Mouse (Mus musculus) MEL (cell line): ENCODE measurements around the gene Trp53tg5. TPM values are rescaled to one million over a fixed set of nuclear protein-coding genes. Genes with fewer than 3 reads are reported as not detected.

Experiments
- DNase-seq: peaks from one replicate; pipeline ENCODE4 v3.0.0; 2011; ENCODE audit warnings: low read depth, low spot score
- H3K27ac ChIP-seq: 2 replicates; pipeline ENCODE4 v1.5.1; 2012; ENCODE audit warnings: low read depth, mild to moderate bottlenecking, control low read depth, low read length, moderate library complexity; ENCODE audit not compliant: control insufficient read depth
- H3K27me3 ChIP-seq, 2 experiments: fragments of 150-350 bp in 1 of 2; sonication (generic) in 1 of 2; 2 replicates each; pipeline ENCODE4 v1.6.1; 2012; ENCODE audit warnings: low read length in 2 of 2, mild to moderate bottlenecking in 2 of 2, improper control_type of control experiment in 1 of 2, moderate library complexity in 1 of 2; ENCODE audit not compliant: insufficient read depth in 2 of 2, control insufficient read depth in 1 of 2
- H3K36me3 ChIP-seq, 2 experiments: 2 replicates each; pipeline ENCODE4 v1.6.1; 2012 to 2014; ENCODE audit warnings: low read length in 2 of 2, improper control_type of control experiment in 1 of 2, inconsistent platforms in 1 of 2, mild to moderate bottlenecking in 1 of 2; ENCODE audit not compliant: insufficient read depth in 2 of 2, control insufficient read depth in 1 of 2
- H3K4me1 ChIP-seq, 2 experiments: fragments of 150-350 bp in 1 of 2; sonication (generic) in 1 of 2; 2 replicates each; pipeline ENCODE4 v1.6.1; 2012; ENCODE audit warnings: low read length in 2 of 2, improper control_type of control experiment in 1 of 2, mild to moderate bottlenecking in 1 of 2; ENCODE audit not compliant: insufficient read depth in 2 of 2, control insufficient read depth in 1 of 2
- H3K4me3 ChIP-seq, 2 experiments: fragments of 150-350 bp in 1 of 2; sonication (generic) in 1 of 2; 2 replicates each; pipeline ENCODE4 v1.5.1; 2012; ENCODE audit warnings: low read depth in 2 of 2, low read length in 2 of 2, mild to moderate bottlenecking in 2 of 2, moderate library complexity in 2 of 2, control low read depth in 1 of 2, improper control_type of control experiment in 1 of 2; ENCODE audit not compliant: control insufficient read depth in 1 of 2, insufficient read depth in 1 of 2
- H3K79me2 ChIP-seq: 2 replicates; pipeline ENCODE4 v1.6.1; 2012; ENCODE audit warnings: mild to moderate bottlenecking, low read length, moderate library complexity; ENCODE audit not compliant: control insufficient read depth, poor library complexity, insufficient read depth
- H3K9ac ChIP-seq: 2 replicates; pipeline ENCODE4 v1.6.1; 2012; ENCODE audit warnings: low read depth, mild to moderate bottlenecking, control low read depth, low read length, moderate library complexity; ENCODE audit not compliant: control insufficient read depth, poor library complexity, severe bottlenecking
- H3K9me3 ChIP-seq: fragments of 150-350 bp; sonication (generic); replicated peaks from 2 replicates; pipeline ENCODE4 v1.6.1; 2012; ENCODE audit warnings: mild to moderate bottlenecking, low read length, improper control_type of control experiment, moderate library complexity; ENCODE audit not compliant: insufficient read depth
- BHLHE40 ChIP-seq: IDR thresholded peaks from 2 replicates; pipeline ENCODE4 v1.6.1; 2012; ENCODE audit warnings: low read depth, mild to moderate bottlenecking, inconsistent platforms, low read length, improper control_type of control experiment, borderline replicate concordance
- CTCF ChIP-seq, 3 experiments: IDR thresholded peaks in 2 of 3; conservative IDR thresholded peaks in 1 of 3; 2 replicates each; pipeline ENCODE4 v1.5.1; 2011 to 2012; ENCODE audit warnings: low read length in 3 of 3, low read depth in 2 of 3, mild to moderate bottlenecking in 2 of 3, improper control_type of control experiment in 1 of 3, inconsistent platforms in 1 of 3, mixed read lengths in 1 of 3, moderate library complexity in 1 of 3; ENCODE audit not compliant: control insufficient read depth in 1 of 3, insufficient read depth in 1 of 3, poor library complexity in 1 of 3, severe bottlenecking in 1 of 3
- EP300 ChIP-seq, 2 experiments: IDR thresholded peaks; 2 replicates each; pipeline ENCODE4 v1.6.1; 2011; ENCODE audit warnings: improper control_type of control experiment in 2 of 2, low read length in 2 of 2, low read depth in 1 of 2, mild to moderate bottlenecking in 1 of 2
- GATA1 ChIP-seq: IDR thresholded peaks from 2 replicates; pipeline ENCODE4 v1.6.1; 2011; ENCODE audit warnings: low read depth, low read length, improper control_type of control experiment
- HCFC1 ChIP-seq: IDR thresholded peaks from 2 replicates; pipeline ENCODE4 v1.6.1; 2012; ENCODE audit warnings: low read depth, mild to moderate bottlenecking, inconsistent platforms, low read length, improper control_type of control experiment, moderate library complexity
- MAX ChIP-seq: IDR thresholded peaks from 2 replicates; pipeline ENCODE4 v1.6.1; 2011; ENCODE audit warnings: low read length, improper control_type of control experiment
- MAZ ChIP-seq: IDR thresholded peaks from 2 replicates; pipeline ENCODE4 v1.6.1; 2012; ENCODE audit warnings: low read depth, mild to moderate bottlenecking, inconsistent platforms, low read length, improper control_type of control experiment
- MEF2A ChIP-seq: IDR thresholded peaks from 2 replicates; pipeline ENCODE4 v1.6.1; 2014; ENCODE audit warnings: low read depth, mild to moderate bottlenecking, inconsistent platforms, low read length, improper control_type of control experiment; ENCODE audit not compliant: poor library complexity, insufficient replicate concordance, severe bottlenecking; ENCODE audit errors: extremely low read depth
- MXI1 ChIP-seq: IDR thresholded peaks from 2 replicates; pipeline ENCODE4 v1.6.1; 2011; ENCODE audit warnings: mild to moderate bottlenecking, low read depth, low read length, improper control_type of control experiment
- MYC ChIP-seq: IDR thresholded peaks from 2 replicates; pipeline ENCODE4 v1.6.1; 2011; ENCODE audit warnings: low read depth, mild to moderate bottlenecking, low read length, improper control_type of control experiment, moderate library complexity
- POLR2A ChIP-seq, 2 experiments: IDR thresholded peaks; 2 replicates each; pipeline ENCODE4 v1.6.1; 2011 to 2012; ENCODE audit warnings: low read length in 2 of 2, mild to moderate bottlenecking in 2 of 2, control low read depth in 1 of 2, improper control_type of control experiment in 1 of 2, low read depth in 1 of 2, moderate library complexity in 1 of 2; ENCODE audit not compliant: control insufficient read depth in 1 of 2, insufficient read depth in 1 of 2, poor library complexity in 1 of 2
- POLR2AphosphoS2 ChIP-seq: IDR thresholded peaks from 2 replicates; pipeline ENCODE4 v1.6.1; 2011; ENCODE audit warnings: low read length, improper control_type of control experiment
- POLR2AphosphoS5 ChIP-seq: IDR thresholded peaks from 2 replicates; pipeline ENCODE4 v1.6.1; 2012; ENCODE audit warnings: low read depth, borderline replicate concordance, mild to moderate bottlenecking, inconsistent platforms, low read length, moderate library complexity, mixed read lengths
- RAD21 ChIP-seq: IDR thresholded peaks from 2 replicates; pipeline ENCODE4 v1.6.1; 2011; ENCODE audit warnings: mild to moderate bottlenecking, low read depth, low read length, improper control_type of control experiment
- RCOR1 ChIP-seq: IDR thresholded peaks from 2 replicates; pipeline ENCODE4 v1.6.1; 2012; ENCODE audit warnings: low read depth, mild to moderate bottlenecking, inconsistent platforms, low read length, improper control_type of control experiment
- SIN3A ChIP-seq: IDR thresholded peaks from 2 replicates; pipeline ENCODE4 v1.6.1; 2012; ENCODE audit warnings: low read length, improper control_type of control experiment, inconsistent platforms
- SMC3 ChIP-seq: IDR thresholded peaks from 2 replicates; pipeline ENCODE4 v1.6.1; 2011; ENCODE audit warnings: low read depth, low read length, improper control_type of control experiment
- TAL1 ChIP-seq: IDR thresholded peaks from 2 replicates; pipeline ENCODE4 v1.6.1; 2012; ENCODE audit warnings: mild to moderate bottlenecking, inconsistent platforms, low read length, moderate library complexity, mixed read lengths
- TCF12 ChIP-seq: IDR thresholded peaks from 2 replicates; pipeline ENCODE4 v1.6.1; 2014; ENCODE audit warnings: low read depth, mild to moderate bottlenecking, inconsistent platforms, low read length, improper control_type of control experiment, moderate library complexity
- USF2 ChIP-seq, 2 experiments: IDR thresholded peaks; 2 replicates each; pipeline ENCODE4 v1.6.1; 2011 to 2012; ENCODE audit warnings: improper control_type of control experiment in 2 of 2, low read length in 2 of 2, borderline replicate concordance in 1 of 2, inconsistent platforms in 1 of 2, low read depth in 1 of 2, mild to moderate bottlenecking in 1 of 2; ENCODE audit not compliant: insufficient read depth in 1 of 2
- ZC3H11A ChIP-seq: IDR thresholded peaks from 2 replicates; pipeline ENCODE4 v1.6.1; 2012; ENCODE audit warnings: low read depth, mild to moderate bottlenecking, inconsistent platforms, low read length, improper control_type of control experiment
- polyA plus RNA-seq, 2 experiments: library from polyadenylated mRNA; stranded (reverse) in 1 of 2; unstranded in 1 of 2; fragments of >175 nt in 1 of 2; fragments of >200 nt in 1 of 2; gene quantifications; 2 replicates each; pipeline versions ENCODE4 v1.2.1 to v1.2.4; 2012; ENCODE audit warnings: low replicate concordance in 2 of 2, low read depth in 1 of 2; ENCODE audit not compliant: insufficient read length in 2 of 2, insufficient read depth in 1 of 2, missing spikeins in 1 of 2
- total RNA-seq: library from RNA; depleted of rRNA; stranded (reverse); fragments of 300-350 nt; gene quantifications from 2 replicates; pipeline ENCODE4 v1.2.3, GENCODE M21; 2012

The Trp53tg5 gene
- total and polyA plus RNA-seq, 3 experiments, result 0.13 TPM; not detected in 2

- peaks cover 11 to 21% of the 10 kb centered on the region in 2 experiments for H3K27me3 ChIP-seq
- no peak for DNase-seq
- H3K4me1 ChIP-seq, result no peaks in the 10 kb centered on the region
- no peak for TF ChIP-seq SIN3A
- no peak for TF ChIP-seq POLR2AphosphoS5
- no peak for TF ChIP-seq RCOR1
- no peak for TF ChIP-seq GATA1
- no peak for TF ChIP-seq POLR2A (IDR thresholded peaks at IDR 0.05; ENCODE audit: control insufficient read depth in 1 of 2, insufficient read depth in 1 of 2, low read depth in 1 of 2, low read length in 2 of 2, poor library complexity in 1 of 2)
- no peak for TF ChIP-seq ZC3H11A
- TF ChIP-seq MEF2A, result no peak
- no peak for TF ChIP-seq MAX
- no peak overlapping the region for H3K9ac ChIP-seq
- H3K36me3 ChIP-seq, result no peaks in the 10 kb centered on the region
- H3K79me2 ChIP-seq, result no peaks in the 10 kb centered on the region
- no peak overlapping the region for H3K4me3 ChIP-seq
- no peaks in the 10 kb centered on the region for H3K9me3 ChIP-seq
- H3K27ac ChIP-seq, result no peak overlapping the region
Measured at GRCm38 (mm10) chr2:164439001-164439421, 34.5 kb downstream of the Trp53tg5 start.

DNA sequence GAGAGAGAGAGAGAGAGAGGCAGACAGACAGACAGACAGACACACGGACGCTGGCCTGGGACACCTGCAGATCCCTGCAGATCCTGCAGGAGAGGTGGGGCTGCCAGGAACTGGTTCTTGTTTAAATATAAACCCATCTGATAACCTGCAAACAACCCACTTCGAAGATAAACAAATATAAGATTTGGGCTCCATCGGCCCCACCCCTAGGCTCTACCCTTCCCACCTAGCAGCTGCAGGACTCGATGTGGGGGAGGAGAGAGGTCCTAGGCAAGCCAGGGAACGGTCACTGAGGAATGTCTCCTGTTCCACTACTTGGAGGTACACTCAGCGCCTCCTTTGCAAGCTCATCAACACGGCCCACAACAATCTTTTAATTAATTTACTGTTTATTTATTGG, 35.3 kb downstream of the Trp53tg5 start:
- H3K27me3 ChIP-seq, result peaks cover 11 to 21% of the 10 kb centered on the region in 2 experiments
- H3K27ac ChIP-seq, result no peak overlapping the region
- no peaks in the 10 kb centered on the region for H3K36me3 ChIP-seq
- no peak for DNase-seq
- H3K4me3 ChIP-seq, result no peak overlapping the region
- no peak for TF ChIP-seq MXI1
- no peak for TF ChIP-seq HCFC1
- no peak for TF ChIP-seq EP300 (IDR thresholded peaks at IDR 0.05; ENCODE audit: low read depth in 1 of 2, low read length in 2 of 2)
- no peak for TF ChIP-seq MYC
- no peak for TF ChIP-seq ZC3H11A
- no peak for TF ChIP-seq POLR2AphosphoS2
- TF ChIP-seq GATA1, result no peak
- TF ChIP-seq USF2 (IDR thresholded peaks at IDR 0.05; ENCODE audit: borderline replicate concordance in 1 of 2, insufficient read depth in 1 of 2, low read depth in 1 of 2, low read length in 2 of 2), result no peak
- H3K9ac ChIP-seq, result no peak overlapping the region
- H3K79me2 ChIP-seq, result no peaks in the 10 kb centered on the region
- H3K9me3 ChIP-seq, result no peaks in the 10 kb centered on the region
- no peaks in the 10 kb centered on the region for H3K4me1 ChIP-seq

- H3K4me3 ChIP-seq, result no peak overlapping the region
- DNase-seq, result no peak
- no peaks in the 10 kb centered on the region for H3K4me1 ChIP-seq
- no peak overlapping the region for H3K9ac ChIP-seq
- H3K36me3 ChIP-seq, result no peaks in the 10 kb centered on the region
- no peaks in the 10 kb centered on the region for H3K9me3 ChIP-seq
- no peak overlapping the region for H3K27ac ChIP-seq
- no peaks in the 10 kb centered on the region for H3K79me2 ChIP-seq
- H3K27me3 ChIP-seq, result peaks cover 11 to 21% of the 10 kb centered on the region in 2 experiments
- TF ChIP-seq POLR2A (IDR thresholded peaks at IDR 0.05; ENCODE audit: control insufficient read depth in 1 of 2, insufficient read depth in 1 of 2, low read depth in 1 of 2, low read length in 2 of 2, poor library complexity in 1 of 2) (no peak), GATA1 (no peak), CTCF (IDR thresholded peaks at IDR 0.05 in 2 of 3, conservative IDR thresholded peaks at IDR 0.05 in 1 of 3; ENCODE audit: control insufficient read depth in 1 of 3, insufficient read depth in 1 of 3, low read depth in 2 of 3, low read length in 3 of 3, poor library complexity in 1 of 3, severe bottlenecking in 1 of 3) (no peak), MYC (no peak), ZC3H11A (no peak), BHLHE40 (no peak), MAZ (no peak), TAL1 (no peak), SMC3 (no peak), RAD21 (no peak), TCF12 (no peak), POLR2AphosphoS5 (no peak)
Measured at GRCm38 (mm10) chr2:164437710-164438109, 35.8 kb downstream of the Trp53tg5 start.
